Mouse (Mus musculus) adipocyte (in vitro differentiated cells): ENCODE results near the gene Igf2.

Experiments
- DNase-seq: peaks from one replicate; pipeline ENCODE4 v3.0.0-alpha.2; 2016; ENCODE audit warnings: low spot score

The Igf2 gene

GRCm38 (mm10) chr7:142666659-142667058, at the start of gene Igf2:
Gene Igf2, minus strand, starts transcription at chr7:142666816.
- DNase-seq = peak; percentile 42

GRCm38 (mm10) chr7:142714783-142715498, 48.3 kb upstream of the Igf2 start:
- DNase-seq = peak; percentile 30

GRCm38 (mm10) chr7:142706873-142707272, 40.3 kb upstream of the Igf2 start:
- DNase-seq = no peak

GRCm38 (mm10) chr7:142699334-142699860, 32.8 kb upstream of the Igf2 start:
- DNase-seq = peak; percentile 6

- no peak for DNase-seq
Measured at GRCm38 (mm10) chr7:142678611-142679010, 12.0 kb upstream of the Igf2 start.

- DNase-seq = peak; percentile 74
Measured at GRCm38 (mm10) chr7:142675644-142676043, 9.0 kb upstream of the Igf2 start.

- DNase-seq = no peak
Measured at GRCm38 (mm10) chr7:142675141-142675540, 8.5 kb upstream of the Igf2 start.

- peak; percentile 62 for DNase-seq
Measured at GRCm38 (mm10) chr7:142672120-142672519, 5.5 kb upstream of the Igf2 start.

GRCm38 (mm10) chr7:142671067-142671466, 4.5 kb upstream of the Igf2 start:
- peak; percentile 51 for DNase-seq

GRCm38 (mm10) chr7:142669751-142670625, 3.4 kb upstream of the Igf2 start, which contains the start of gene Gm49394:
Gene Gm49394, minus strand, starts transcription at chr7:142669942.
- DNase-seq = no peak

- DNase-seq = peak; percentile 7
Measured at GRCm38 (mm10) chr7:142668328-142668727, 1.7 kb upstream of the Igf2 start.

- peak; percentile 6 for DNase-seq
Measured at GRCm38 (mm10) chr7:142667521-142667920, 905 bp upstream of the Igf2 start.

- no peak for DNase-seq
Measured at GRCm38 (mm10) chr7:142666109-142666508, 507 bp downstream of the Igf2 start.

- no peak for DNase-seq
Measured at GRCm38 (mm10) chr7:142665364-142665763, 1.3 kb downstream of the Igf2 start.

GRCm38 (mm10) chr7:142664465-142665029, 2.1 kb downstream of the Igf2 start:
- peak; percentile 18 for DNase-seq

- DNase-seq = no peak
Measured at GRCm38 (mm10) chr7:142663931-142664421, 2.6 kb downstream of the Igf2 start.

GRCm38 (mm10) chr7:142663151-142663550, 3.5 kb downstream of the Igf2 start:
- DNase-seq = no peak

GRCm38 (mm10) chr7:142661811-142662210, 4.8 kb downstream of the Igf2 start:
- DNase-seq = no peak

- no peak for DNase-seq
Measured at GRCm38 (mm10) chr7:142661046-142661445, 5.6 kb downstream of the Igf2 start.

GRCm38 (mm10) chr7:142660651-142660945, 6.0 kb downstream of the Igf2 start:
- DNase-seq = no peak

GRCm38 (mm10) chr7:142659767-142660650, 6.6 kb downstream of the Igf2 start:
- DNase-seq = no peak
